Mouse (Mus musculus): ENCODE measurements around the gene Slamf6. TPM values are rescaled to one million over a fixed set of nuclear protein-coding genes. Genes with fewer than 3 reads are reported as not detected.

Gene Slamf6
- polyA plus RNA-seq, 1 experiment from 2014 or later: 1.8 TPM

- H3K4me3 ChIP-seq (replicated peaks): no peak overlapping the region
- no peak for ATAC-seq (ENCODE audit: insufficient read depth)
- 54% methylated on average over 12 of the region's 12 CpGs for WGBS (ENCODE audit: insufficient replicate concordance)
Observed at GRCm38 (mm10) chr1:172001665-172002064, 84.3 kb downstream of the Slamf6 start.

More at GRCm38 (mm10) chr1:172001665-172002064, 84.3 kb downstream of the Slamf6 start:
- H3K9me3 ChIP-seq (replicated peaks): no peaks in the 10 kb centered on the region
- no peaks in the 10 kb centered on the region for H3K27me3 ChIP-seq
- H3K4me2 ChIP-seq: no peak overlapping the region
- H3K9ac ChIP-seq: no peak overlapping the region
- H3K4me1 ChIP-seq (replicated peaks): no peaks in the 10 kb centered on the region
- no peaks in the 10 kb centered on the region for H3K36me3 ChIP-seq (replicated peaks)
- no peak overlapping the region for H3K27ac ChIP-seq (replicated peaks)

Other genes starting within 250 kb of the Slamf6 start
- gene Cd48, start 235.5 kb upstream of the Slamf6 start, polyA plus RNA-seq (2015; fragmentation: Nextera tagmentation; extraction: Ambion mirVana): 11.6 and 11.8 TPM in 2 replicates
- gene Slamf1, start 150.4 kb upstream of the Slamf6 start, polyA plus RNA-seq (2015; fragmentation: Nextera tagmentation; extraction: Ambion mirVana): 1.5 and 2.0 TPM in 2 replicates
- 5.4 and 6.2 TPM in 2 replicates for gene Cd84, start 77.8 kb upstream of the Slamf6 start, polyA plus RNA-seq (2015; fragmentation: Nextera tagmentation; extraction: Ambion mirVana)
- gene Gm10521, start 21.9 kb upstream of the Slamf6 start, polyA plus RNA-seq (2015; fragmentation: Nextera tagmentation; extraction: Ambion mirVana): not detected in 2 replicates
- gene Vangl2, start 110.9 kb downstream of the Slamf6 start, polyA plus RNA-seq (2015; fragmentation: Nextera tagmentation; extraction: Ambion mirVana): 0.66 and 0.81 TPM in 2 replicates
- gene Nhlh1, start 140.1 kb downstream of the Slamf6 start, polyA plus RNA-seq (2015; fragmentation: Nextera tagmentation; extraction: Ambion mirVana): not detected in 2 replicates
- 70.1 and 73.6 TPM in 2 replicates for gene Copa, start 165.0 kb downstream of the Slamf6 start, polyA plus RNA-seq (2015; fragmentation: Nextera tagmentation; extraction: Ambion mirVana)
- gene Ncstn, start 165.3 kb downstream of the Slamf6 start, polyA plus RNA-seq (2015; fragmentation: Nextera tagmentation; extraction: Ambion mirVana): 37.6 and 43.5 TPM in 2 replicates
- 38.7 and 41.8 TPM in 2 replicates for gene Pex19, start 209.2 kb downstream of the Slamf6 start, polyA plus RNA-seq (2015; fragmentation: Nextera tagmentation; extraction: Ambion mirVana)
- gene Dcaf8, start 230.6 kb downstream of the Slamf6 start, polyA plus RNA-seq (2015; fragmentation: Nextera tagmentation; extraction: Ambion mirVana): 55.3 and 62.8 TPM in 2 replicates